Mouse (Mus musculus): ENCODE results near the gene Car10. TPM values are rescaled to one million over a fixed set of nuclear protein-coding genes. Genes with fewer than 3 reads are reported as not detected.

Car10 gene
- polyA plus RNA-seq, 1 experiment from 2014 or later = 0.09 TPM

DNA sequence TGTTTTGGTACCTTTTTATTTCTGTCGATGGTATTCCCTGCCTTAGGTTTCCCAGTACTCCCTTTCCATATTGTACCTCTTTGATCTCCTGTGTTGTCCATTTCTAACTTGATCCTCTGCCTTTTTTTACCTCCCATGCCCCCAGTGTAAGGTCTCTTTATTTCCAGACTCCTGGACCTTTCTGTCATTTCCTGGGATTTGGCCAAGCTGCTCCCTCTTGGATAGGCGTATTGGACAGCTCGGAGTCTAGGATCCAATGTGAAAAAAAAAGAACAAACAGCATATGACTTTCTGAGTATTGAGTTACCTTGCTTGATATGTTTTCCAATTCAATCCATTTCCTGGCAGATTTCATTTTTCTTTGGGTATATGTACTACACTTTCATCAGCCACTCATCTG is 102.2 kb downstream of the Car10 start:
- no peaks in the 10 kb centered on the region for H3K9me3 ChIP-seq
- H3K4me3 ChIP-seq = no peak overlapping the region
- WGBS = 91% methylated on average over 3 of the region's 3 CpGs
- H3K27me3 ChIP-seq (ENCODE audit: insufficient read depth, poor library complexity, severe bottlenecking) = no peaks in the 10 kb centered on the region
- H3K36me3 ChIP-seq = no peaks in the 10 kb centered on the region
- no peaks in the 10 kb centered on the region for H3K4me1 ChIP-seq
- no peak for DNase-seq (ENCODE audit: low spot score)
- H3K27ac ChIP-seq = no peak overlapping the region

DNA sequence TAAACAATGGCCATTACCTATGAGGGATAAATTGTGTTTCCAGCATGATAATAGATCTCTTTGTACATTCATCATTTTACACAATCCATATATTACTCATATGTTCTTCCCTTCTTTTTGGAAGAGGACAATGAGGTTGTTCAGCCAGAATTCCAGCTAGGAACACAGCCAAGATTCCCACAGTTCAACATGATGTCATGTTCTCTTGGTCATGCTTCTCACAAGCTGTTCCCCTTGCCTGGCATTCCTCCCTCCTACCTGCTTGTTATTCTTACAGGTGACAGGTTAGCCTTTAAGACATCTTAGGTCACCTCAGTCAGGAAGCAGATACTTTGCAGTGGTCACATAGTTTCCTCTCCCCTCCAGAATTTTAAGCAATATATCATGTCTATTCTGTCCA is 119.6 kb downstream of the Car10 start:
- Histone ChIP-seq H3K9me3 (no peaks in the 10 kb centered on the region), H3K27ac (no peak overlapping the region), H3K4me1 (no peaks in the 10 kb centered on the region), H3K27me3 (ENCODE audit: insufficient read depth, poor library complexity, severe bottlenecking) (no peaks in the 10 kb centered on the region), H3K4me3 (no peak overlapping the region), H3K36me3 (no peaks in the 10 kb centered on the region)
- DNase-seq (ENCODE audit: low spot score) = no peak

- Histone ChIP-seq H3K9me3 (no peaks in the 10 kb centered on the region), H3K27ac (no peak overlapping the region), H3K27me3 (ENCODE audit: insufficient read depth, poor library complexity, severe bottlenecking) (no peaks in the 10 kb centered on the region), H3K36me3 (no peaks in the 10 kb centered on the region), H3K4me3 (no peak overlapping the region), H3K4me1 (no peaks in the 10 kb centered on the region)
- no peak for DNase-seq (ENCODE audit: low spot score)
These were observed 132.2 kb downstream of the Car10 start for GRCm38 (mm10) chr11:93230057-93230456.

DNA sequence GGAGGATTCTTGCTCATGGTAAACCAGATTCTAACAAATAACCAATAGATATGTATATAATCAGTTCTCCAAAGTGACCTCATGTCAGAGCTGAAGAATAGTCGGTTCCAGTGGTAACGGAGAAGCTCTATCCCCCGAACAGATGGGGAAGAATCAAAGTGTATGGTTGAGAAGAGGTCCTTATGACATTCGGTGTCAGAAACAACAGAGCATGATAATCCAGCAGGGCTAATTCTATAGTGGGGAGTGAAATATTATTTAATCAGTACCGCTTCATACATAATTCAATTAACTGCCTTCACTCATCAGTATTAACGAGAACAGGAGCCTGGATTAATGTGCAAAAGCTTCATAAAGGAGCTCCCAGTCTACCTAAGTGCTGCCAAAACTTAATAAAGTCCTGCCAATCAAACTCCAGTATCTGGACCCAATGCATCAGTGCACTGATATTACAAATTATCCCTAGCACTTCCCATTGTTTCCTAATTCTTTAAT is 152.0 kb downstream of the Car10 start:
- H3K27ac ChIP-seq = no peak overlapping the region
- 78% methylated on average over 6 of the region's 6 CpGs for WGBS

DNA sequence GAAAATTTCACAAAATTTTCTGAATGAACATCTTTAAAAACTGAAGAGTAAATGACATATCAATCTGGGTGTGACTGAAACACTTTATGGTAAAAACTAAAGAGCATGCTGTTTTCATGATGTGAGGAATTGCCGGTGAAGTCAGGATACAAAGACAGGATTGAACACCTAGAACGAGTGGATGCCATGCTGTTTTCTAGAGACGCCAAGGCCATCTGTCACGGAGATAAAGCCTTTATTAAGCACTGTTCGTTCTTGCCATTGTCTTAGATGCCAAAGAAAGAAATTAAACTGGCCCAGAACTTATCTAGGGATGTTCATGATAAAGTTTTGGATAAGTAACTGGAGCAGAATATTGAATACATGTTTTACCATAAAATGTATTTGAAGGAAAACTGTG is 153.9 kb downstream of the Car10 start:
- no peaks in the 10 kb centered on the region for H3K4me1 ChIP-seq
- no peaks in the 10 kb centered on the region for H3K27me3 ChIP-seq (ENCODE audit: insufficient read depth, poor library complexity, severe bottlenecking)
- no peak for DNase-seq (ENCODE audit: low spot score)
- H3K4me3 ChIP-seq = no peak overlapping the region
- H3K27ac ChIP-seq = no peak overlapping the region
- 81% methylated on average over 5 of the region's 5 CpGs for WGBS
- no peaks in the 10 kb centered on the region for H3K36me3 ChIP-seq
- no peaks in the 10 kb centered on the region for H3K9me3 ChIP-seq

More for the DNA sequence above, 152.0 kb downstream of the Car10 start:
- Histone ChIP-seq H3K4me3 (no peak overlapping the region), H3K9me3 (no peaks in the 10 kb centered on the region), H3K36me3 (no peaks in the 10 kb centered on the region), H3K4me1 (no peaks in the 10 kb centered on the region), H3K27me3 (ENCODE audit: insufficient read depth, poor library complexity, severe bottlenecking) (no peaks in the 10 kb centered on the region)
- no peak for DNase-seq (ENCODE audit: low spot score)

DNA sequence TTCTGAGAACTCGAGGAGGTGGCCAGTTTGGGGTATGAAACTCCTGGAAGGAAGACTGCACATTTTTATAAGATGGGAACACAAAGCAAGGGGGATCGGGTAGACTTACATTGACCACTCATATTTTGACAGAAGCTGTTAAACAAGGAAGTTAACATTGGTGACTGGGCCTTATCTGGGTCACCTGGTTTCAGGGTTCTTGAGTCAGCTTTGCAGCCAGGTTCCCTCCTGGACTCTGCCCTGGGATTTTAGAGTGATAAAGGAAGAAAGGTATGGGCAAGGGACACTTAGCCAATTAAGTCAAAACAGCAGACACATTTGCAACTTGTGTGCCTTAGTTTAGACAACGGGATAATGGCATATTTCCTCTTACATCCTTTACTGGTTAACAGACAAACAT is 166.2 kb downstream of the Car10 start:
- Histone ChIP-seq H3K4me1 (no peaks in the 10 kb centered on the region), H3K9me3 (no peaks in the 10 kb centered on the region), H3K27ac (no peak overlapping the region), H3K27me3 (ENCODE audit: insufficient read depth, poor library complexity, severe bottlenecking) (no peaks in the 10 kb centered on the region), H3K36me3 (no peaks in the 10 kb centered on the region), H3K4me3 (no peak overlapping the region)
- no peak for DNase-seq (ENCODE audit: low spot score)
- 65% methylated on average over 3 of the region's 3 CpGs for WGBS

- Histone ChIP-seq H3K9me3 (no peaks in the 10 kb centered on the region), H3K27ac (no peak overlapping the region), H3K4me1 (no peaks in the 10 kb centered on the region), H3K27me3 (ENCODE audit: insufficient read depth, poor library complexity, severe bottlenecking) (no peaks in the 10 kb centered on the region), H3K4me3 (no peak overlapping the region), H3K36me3 (no peaks in the 10 kb centered on the region)
- DNase-seq (ENCODE audit: low spot score) = no peak
- WGBS = 66% methylated on average over 6 of the region's 6 CpGs
These were observed 174.2 kb downstream of the Car10 start for GRCm38 (mm10) chr11:93272016-93272415.

DNA sequence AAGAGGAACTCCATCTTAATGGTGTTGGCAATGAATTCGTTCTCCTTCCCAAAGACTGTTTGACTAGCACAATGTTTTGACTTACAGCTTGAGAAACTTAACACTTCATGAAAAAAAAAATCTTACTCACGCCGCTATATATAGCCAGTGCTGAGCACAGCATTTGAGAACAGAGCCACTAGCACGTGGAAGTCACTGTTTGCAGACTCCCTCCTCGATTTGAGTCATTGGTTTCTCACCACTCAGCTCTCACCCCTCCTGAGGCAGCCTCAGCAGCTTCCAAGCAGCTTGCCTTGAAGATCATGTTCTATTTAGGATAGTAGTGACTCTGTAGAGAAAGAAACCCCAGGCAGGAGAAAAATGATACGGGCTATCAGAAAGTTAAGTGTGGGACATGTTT is 176.1 kb downstream of the Car10 start:
- no peaks in the 10 kb centered on the region for H3K36me3 ChIP-seq
- WGBS = 33% methylated on average over 6 of the region's 6 CpGs
- DNase-seq (ENCODE audit: low spot score) = peak; percentile 74

DNA sequence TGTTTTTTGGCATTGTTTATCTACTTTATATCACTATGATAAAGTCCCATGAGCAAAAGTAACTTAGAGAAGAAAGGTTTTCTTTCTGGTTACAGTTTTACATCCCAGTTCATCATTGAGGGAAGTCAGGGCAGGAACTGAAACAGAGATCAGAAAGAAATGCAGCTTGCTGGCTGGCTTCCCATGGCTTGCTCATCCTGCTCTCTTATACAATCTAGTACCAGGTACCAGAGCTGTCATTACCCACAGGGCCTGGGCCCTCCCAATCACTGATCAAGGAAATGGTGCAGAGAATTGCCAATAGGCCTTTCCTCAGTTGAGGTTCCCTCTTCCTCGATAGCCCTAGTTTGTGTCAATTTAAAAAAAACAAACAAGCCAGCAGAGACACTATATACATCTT is 195.8 kb downstream of the Car10 start:
- Histone ChIP-seq H3K4me3 (no peak overlapping the region), H3K27ac (no peak overlapping the region), H3K36me3 (no peaks in the 10 kb centered on the region), H3K27me3 (ENCODE audit: insufficient read depth, poor library complexity, severe bottlenecking) (no peaks in the 10 kb centered on the region), H3K9me3 (no peaks in the 10 kb centered on the region), H3K4me1 (no peaks in the 10 kb centered on the region)
- WGBS = 71% methylated on average over 1 of the region's 1 CpGs
- no peak for DNase-seq (ENCODE audit: low spot score)

More for the DNA sequence above, 176.1 kb downstream of the Car10 start:
- no peaks in the 10 kb centered on the region for H3K9me3 ChIP-seq
- no peaks in the 10 kb centered on the region for H3K4me1 ChIP-seq
- H3K27ac ChIP-seq = no peak overlapping the region
- no peak overlapping the region for H3K4me3 ChIP-seq
- no peaks in the 10 kb centered on the region for H3K27me3 ChIP-seq (ENCODE audit: insufficient read depth, poor library complexity, severe bottlenecking)

GRCm38 (mm10) chr11:93309981-93310380 is 212.2 kb downstream of the Car10 start:
- no peaks in the 10 kb centered on the region for H3K9me3 ChIP-seq
- H3K27ac ChIP-seq = no peak overlapping the region
- no peak for DNase-seq (ENCODE audit: low spot score)
- 61% methylated on average over 1 of the region's 1 CpGs for WGBS
- no peak overlapping the region for H3K4me3 ChIP-seq
- no peaks in the 10 kb centered on the region for H3K27me3 ChIP-seq (ENCODE audit: insufficient read depth, poor library complexity, severe bottlenecking)
- H3K36me3 ChIP-seq = no peaks in the 10 kb centered on the region
- H3K4me1 ChIP-seq = no peaks in the 10 kb centered on the region

DNA sequence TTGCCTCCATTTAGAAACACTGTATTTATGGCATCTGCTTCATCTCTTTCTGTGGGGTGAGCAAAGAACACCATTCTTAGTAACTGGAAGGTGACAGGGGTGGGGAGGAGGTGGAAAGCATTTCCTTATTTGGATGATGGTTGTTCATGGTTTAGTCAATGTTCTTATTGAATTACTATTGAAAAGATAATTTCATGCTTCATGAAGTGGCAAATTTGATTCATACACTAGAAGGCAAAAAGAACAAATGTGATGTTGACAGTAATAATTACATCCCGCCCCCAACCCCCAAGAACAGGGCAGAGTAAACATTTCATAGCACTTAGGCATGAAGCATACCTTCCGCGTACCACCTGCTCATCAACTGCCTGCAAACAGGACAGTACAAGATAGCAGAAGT is 239.9 kb downstream of the Car10 start:
- no peak overlapping the region for H3K27ac ChIP-seq
- H3K27me3 ChIP-seq (ENCODE audit: insufficient read depth, poor library complexity, severe bottlenecking) = no peaks in the 10 kb centered on the region
- H3K9me3 ChIP-seq = no peaks in the 10 kb centered on the region
- 83% methylated on average over 3 of the region's 3 CpGs for WGBS
- no peaks in the 10 kb centered on the region for H3K36me3 ChIP-seq
- no peak overlapping the region for H3K4me3 ChIP-seq
- H3K4me1 ChIP-seq = no peaks in the 10 kb centered on the region
- DNase-seq (ENCODE audit: low spot score) = no peak

DNA sequence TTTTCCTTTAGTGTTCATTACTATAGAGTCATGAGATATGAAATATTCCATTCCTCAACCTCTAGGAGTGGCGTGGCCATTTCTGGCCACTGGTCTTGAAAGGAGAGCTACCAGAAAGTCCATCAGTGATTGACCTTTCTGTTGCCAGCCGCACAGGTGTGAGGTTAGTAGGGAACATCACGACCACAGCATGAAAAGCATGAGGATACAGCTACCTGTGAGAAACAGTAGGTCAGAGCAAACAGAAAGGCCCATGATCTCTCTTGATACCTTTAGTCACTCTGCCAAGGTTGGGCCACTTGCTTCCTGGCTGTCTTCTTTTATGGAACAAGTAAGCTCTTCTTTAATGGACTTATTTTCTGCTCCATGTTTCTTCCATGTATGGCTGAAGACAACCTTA is 246.1 kb downstream of the Car10 start:
- Histone ChIP-seq H3K4me1 (no peaks in the 10 kb centered on the region), H3K4me3 (no peak overlapping the region), H3K27ac (no peak overlapping the region), H3K27me3 (ENCODE audit: insufficient read depth, poor library complexity, severe bottlenecking) (no peaks in the 10 kb centered on the region), H3K9me3 (no peaks in the 10 kb centered on the region), H3K36me3 (no peaks in the 10 kb centered on the region)
- DNase-seq (ENCODE audit: low spot score) = no peak
- WGBS = 76% methylated on average over 3 of the region's 3 CpGs

GRCm38 (mm10) chr11:93344869-93345268 is 247.0 kb downstream of the Car10 start:
- DNase-seq (ENCODE audit: low spot score) = no peak
- Histone ChIP-seq H3K4me1 (no peaks in the 10 kb centered on the region), H3K27ac (no peak overlapping the region), H3K9me3 (no peaks in the 10 kb centered on the region), H3K27me3 (ENCODE audit: insufficient read depth, poor library complexity, severe bottlenecking) (no peaks in the 10 kb centered on the region), H3K36me3 (no peaks in the 10 kb centered on the region), H3K4me3 (no peak overlapping the region)
- WGBS = 79% methylated on average over 3 of the region's 3 CpGs

GRCm38 (mm10) chr11:93361576-93361975 is 263.7 kb downstream of the Car10 start:
- Histone ChIP-seq H3K27ac (no peak overlapping the region), H3K27me3 (ENCODE audit: insufficient read depth, poor library complexity, severe bottlenecking) (no peaks in the 10 kb centered on the region), H3K4me1 (no peaks in the 10 kb centered on the region), H3K9me3 (no peaks in the 10 kb centered on the region), H3K36me3 (no peaks in the 10 kb centered on the region), H3K4me3 (no peak overlapping the region)
- 62% methylated on average over 2 of the region's 2 CpGs for WGBS
- DNase-seq (ENCODE audit: low spot score) = no peak
